Mouse (Mus musculus) spleen, postnatal 4 days (tissue): ENCODE measurements around the gene Lmntd1.

Experiments used
- DNase-seq, 2 experiments: peaks; one replicate each; pipeline ENCODE4 v3.0.0; 2022; ENCODE audit warnings: low spot score in 2 of 2

Gene Lmntd1

DNA sequence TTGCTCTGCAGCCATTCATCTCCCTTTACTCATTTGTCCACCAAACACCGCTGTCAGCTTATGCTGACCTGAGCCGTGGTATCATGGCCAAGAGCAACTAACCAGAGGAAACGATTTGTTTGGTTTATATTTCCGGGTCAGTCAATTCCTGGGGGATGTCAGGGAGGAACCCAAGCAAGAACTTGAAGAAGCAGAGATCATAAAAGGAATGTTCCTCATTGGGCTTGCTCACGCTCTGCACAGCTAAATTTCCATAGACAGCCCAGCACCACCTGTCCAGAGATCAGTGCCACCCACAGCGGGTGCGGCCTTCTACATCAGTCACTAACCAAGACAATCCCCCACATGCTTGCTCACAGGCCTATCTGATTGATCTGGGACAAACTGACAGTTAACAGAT lies at the start of gene Lmntd1:
TSS of gene Lmntd1 (minus strand) at position 101 of the 400 bp plus-strand sequence.
- no peak for DNase-seq

GRCm38 (mm10) chr6:145660943-145661342 lies 46.8 kb upstream of the Lmntd1 start:
- no peak for DNase-seq

DNA sequence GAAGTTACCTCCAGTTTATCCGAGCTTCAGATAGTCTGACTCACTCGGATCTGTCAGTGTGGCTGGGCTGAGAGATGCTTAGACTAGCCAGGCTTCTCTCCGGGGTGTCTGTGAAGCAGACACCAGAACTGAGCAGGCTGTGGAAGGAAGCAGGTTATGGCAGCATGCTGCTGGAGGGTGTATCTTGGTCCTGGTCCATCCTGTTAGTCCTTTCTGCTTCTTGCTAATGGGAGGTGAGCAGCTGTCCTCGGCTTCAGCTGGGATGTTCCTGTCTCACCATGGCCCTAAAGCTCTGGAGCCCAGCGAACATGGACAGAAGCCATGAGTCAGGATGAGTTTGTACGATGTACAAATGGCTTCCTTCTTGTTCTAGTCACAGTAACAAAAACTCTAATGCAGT lies 45.0 kb upstream of the Lmntd1 start:
- no peak for DNase-seq

DNA sequence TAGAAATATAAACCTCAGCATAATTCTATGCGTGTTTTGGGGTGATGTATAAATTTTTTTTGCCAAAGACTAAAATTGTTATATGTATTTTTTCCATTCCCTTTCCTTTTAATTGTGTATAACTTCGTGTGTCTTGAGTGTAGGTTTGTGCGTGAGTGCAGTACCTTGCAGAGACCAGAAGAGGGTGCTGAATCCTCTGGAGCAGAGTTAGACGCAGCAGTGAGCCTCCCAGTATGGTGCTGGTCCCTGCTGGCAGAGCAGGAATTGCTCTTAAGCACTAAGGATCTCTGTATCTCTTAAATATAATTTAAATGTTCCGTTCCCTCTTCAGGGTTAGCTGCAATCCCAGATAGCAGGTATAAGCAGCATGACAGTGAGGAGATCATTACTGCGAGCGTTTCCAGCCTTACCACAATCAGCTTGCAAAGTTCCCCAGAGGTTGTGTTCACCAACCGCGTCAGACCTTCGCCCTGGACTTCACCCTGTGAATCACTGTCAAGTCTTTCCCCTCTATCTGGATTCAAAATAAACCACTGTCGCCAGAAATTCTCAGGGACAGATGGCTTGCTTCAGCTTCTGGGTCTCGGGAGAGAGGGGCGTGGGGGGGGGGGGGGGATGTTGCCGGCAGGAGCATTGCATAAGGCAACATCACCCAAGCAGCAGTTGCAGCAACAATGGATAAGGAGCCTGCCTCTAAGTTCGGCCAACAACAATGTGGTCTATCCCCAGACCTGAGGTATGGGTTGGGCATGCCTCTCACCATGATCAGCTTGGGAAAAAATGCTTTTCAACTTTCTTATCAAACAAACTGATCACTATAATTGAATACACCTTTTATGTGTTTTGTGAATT lies 42.8 kb upstream of the Lmntd1 start:
- DNase-seq, result no peak

DNA sequence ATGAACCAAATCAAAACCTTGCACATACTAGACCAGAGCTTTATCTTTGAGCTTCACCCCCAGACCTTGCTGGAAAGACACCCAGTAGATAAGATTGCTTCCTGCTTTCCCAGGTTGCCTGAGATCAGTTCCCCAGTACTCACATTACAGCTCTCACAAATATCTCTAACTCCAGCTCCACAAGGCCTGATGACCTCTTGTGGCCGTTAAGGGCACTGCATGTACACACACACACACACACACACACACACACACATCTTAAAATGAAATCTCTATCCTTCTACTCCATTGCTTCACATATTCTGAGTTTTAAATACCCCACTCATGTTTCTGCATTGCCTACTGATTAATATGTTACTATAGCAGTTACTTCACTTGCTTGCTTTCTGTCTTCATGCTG lies 41.6 kb upstream of the Lmntd1 start:
- DNase-seq, result no peak

GRCm38 (mm10) chr6:145654062-145654836 lies 40.1 kb upstream of the Lmntd1 start:
- no peak for DNase-seq

- no peak for DNase-seq
Observed at GRCm38 (mm10) chr6:145653626-145654025, 39.5 kb upstream of the Lmntd1 start.

DNA sequence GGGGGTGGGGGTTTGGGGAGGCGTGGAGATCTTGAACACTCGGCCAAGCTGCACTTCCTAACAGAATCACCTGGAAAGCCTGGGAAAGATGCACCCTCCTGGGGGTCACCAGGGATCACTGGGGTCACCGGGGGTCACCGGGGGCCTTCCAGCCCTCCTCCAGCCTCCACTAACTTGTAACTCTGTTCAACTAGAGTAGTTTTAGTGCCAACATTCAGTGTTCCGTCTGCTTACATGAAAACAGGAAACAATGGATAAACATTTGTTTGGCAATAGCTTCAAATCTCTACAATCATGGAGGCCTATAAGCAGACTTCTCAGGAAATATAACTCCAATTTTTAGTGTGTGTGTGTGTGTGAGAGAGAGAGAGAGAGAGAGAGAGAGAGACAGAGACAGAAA lies 38.9 kb upstream of the Lmntd1 start:
- no peak for DNase-seq

DNA sequence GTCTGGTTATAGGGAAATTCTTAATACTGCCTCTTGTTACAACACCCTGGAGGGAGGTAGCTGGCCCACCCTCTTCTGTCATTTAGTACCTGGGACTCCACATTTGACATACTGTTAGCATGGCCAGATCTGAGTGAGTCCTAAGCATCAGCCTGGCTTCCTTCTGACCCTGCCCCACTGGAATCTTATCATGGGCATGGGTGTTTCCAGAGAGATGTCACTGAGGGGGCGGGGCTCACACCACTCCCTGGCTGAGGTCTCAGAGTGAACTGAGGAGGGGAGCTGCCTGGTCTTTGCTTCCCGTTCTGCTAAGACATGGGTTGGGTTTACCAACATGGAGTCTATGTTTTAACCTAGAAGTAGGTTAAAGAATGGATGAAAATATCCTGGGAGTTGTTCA lies 37.9 kb upstream of the Lmntd1 start:
- no peak for DNase-seq

GRCm38 (mm10) chr6:145640971-145641506 lies 26.9 kb upstream of the Lmntd1 start:
- DNase-seq, result no peak

GRCm38 (mm10) chr6:145638248-145638647 lies 24.1 kb upstream of the Lmntd1 start:
- no peak for DNase-seq

DNA sequence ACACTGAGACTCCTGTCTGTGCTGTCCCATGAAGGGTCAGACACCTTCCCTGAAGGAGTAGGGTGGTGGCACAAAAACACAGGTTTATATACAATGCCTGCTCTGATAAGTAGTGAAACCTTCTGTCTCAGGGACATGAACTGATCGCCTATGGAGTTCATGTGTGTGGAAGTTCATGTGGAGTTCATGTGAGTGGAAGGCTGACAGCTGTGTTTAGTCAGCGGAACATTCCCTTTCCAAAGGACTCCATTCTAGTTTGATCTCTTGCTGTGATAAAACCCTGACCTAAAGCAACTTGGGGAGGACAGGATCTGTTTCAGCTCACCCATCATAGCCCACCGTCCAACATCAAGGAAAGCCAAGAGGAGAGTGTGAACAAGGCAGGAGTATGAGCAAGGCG lies 22.6 kb upstream of the Lmntd1 start:
- DNase-seq, result no peak

DNA sequence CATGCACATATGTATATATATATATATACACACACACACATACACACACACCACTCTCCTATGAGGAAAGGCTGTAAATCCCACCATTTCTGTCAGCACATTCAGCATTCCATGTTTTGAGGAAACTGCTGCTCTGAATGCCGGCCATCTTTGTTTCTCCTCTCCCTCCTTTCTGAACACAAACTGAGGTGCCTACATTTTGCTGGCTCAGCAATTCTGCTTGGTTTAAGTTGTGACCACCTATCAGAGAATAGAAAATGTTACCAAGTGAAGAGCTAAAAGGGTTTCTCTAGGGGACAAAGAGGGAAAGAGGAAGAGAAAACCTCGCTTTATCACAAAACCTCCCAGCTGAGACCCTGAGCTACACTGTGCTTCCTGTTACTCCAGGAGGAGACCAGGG lies 20.3 kb upstream of the Lmntd1 start:
- DNase-seq, result no peak

DNA sequence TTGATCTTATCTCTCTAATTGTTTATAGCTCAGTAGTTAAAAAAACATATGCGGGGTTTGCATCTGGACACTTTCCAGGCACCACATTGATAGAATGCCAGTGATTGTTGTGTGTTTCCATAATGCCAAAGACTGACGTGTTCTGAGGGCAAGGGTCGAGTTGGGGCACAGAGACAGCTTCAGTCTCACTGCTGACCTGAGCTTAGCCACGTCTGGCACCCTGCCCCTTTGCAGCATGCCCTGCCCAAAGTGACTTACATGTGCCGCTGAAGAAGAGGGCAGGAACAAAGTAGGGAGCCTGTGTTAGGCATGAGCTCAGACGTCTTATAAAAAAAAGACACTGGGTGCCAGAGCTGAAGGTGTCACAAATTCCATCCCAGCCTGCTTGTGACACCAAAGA lies 16.1 kb upstream of the Lmntd1 start:
- DNase-seq, result no peak

DNA sequence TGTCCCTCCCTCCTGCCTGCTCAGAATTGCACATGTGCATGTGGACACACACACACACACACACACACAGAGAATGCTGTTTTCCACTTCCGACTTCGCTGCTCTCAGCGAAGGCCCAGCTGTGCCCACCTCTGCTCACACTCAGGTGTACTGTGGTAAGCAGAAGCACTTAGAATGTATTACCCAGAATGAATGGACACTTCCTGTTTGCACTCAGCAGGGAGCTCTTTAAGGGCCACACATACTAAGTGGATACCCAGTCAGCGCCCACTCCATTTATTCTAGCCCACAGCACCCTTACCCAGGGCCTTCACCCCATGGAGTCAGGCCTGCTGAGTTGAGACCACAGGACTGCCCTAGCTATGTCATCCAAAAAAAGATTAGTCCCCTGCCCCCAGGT lies 9.0 kb upstream of the Lmntd1 start:
- DNase-seq, result no peak

DNA sequence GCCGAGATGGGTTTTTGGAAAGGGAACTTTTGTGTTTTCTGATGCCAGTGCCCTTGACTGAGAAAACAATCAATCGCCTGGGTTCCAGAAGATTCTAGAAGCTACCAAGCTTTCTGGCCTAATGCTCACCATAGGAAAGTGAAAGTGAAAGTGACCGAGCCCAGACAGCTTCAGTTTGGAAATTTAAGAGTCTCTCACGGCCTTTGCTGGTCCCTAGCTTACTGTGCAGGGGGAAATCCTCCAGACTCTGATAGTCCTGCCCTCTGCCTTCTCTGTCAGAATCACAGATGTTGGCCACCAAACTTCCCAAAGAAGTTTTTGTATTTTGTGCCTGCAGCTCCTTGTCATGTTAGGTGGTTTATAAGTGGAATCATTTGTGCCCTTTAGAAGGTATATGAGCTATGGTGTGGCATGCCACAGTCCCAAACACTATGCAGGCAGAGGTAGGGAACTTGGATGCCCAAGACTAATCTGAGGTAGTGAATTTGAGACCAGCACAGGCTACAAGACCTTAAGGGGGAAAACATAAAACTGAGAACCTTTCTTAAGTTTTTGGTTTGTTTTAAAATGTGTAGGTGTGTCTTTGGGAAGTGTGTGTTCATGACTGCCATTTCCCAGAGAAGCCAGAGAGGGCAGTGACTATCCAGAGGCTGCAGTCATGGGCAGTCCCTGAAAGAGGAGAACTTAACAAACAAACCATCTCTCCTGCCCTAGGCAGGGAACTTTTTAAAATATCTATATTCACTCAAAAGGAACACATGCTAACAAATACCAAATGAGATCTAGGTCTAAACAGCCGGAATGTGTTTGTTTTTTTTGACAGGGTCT lies 2.5 kb upstream of the Lmntd1 start:
- DNase-seq, result no peak

DNA sequence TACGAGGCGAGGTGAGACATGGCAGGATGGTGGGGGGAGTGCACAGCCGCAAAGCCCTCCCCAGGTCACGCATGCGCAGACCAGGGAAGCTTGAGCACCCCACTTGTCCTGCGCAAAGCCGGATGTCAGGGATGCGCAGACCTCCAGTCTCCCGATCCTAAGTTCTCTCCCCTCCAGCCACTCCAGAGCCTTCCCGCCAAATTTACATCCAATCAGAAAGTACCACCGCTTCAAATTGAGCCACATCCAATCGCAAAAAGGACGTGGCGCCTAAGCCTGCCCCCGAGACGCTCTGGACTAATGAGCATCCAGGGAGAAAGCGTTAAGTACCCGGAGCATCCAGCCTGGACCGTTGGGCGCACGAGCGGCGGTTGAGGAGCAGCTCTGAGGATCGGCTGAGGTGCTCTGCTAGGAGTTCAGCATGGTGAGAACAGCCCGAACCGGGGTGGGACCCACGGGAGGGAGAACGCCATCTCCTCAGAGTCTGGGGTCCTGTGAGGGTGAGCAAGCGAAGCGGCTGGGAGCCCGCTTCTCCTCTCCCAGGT lies 1.6 kb upstream of the Lmntd1 start, which contains the start of gene Tuba3b:
TSS of gene Tuba3b (plus strand) at position 92 of the 545 bp plus-strand sequence.
- no peak for DNase-seq

DNA sequence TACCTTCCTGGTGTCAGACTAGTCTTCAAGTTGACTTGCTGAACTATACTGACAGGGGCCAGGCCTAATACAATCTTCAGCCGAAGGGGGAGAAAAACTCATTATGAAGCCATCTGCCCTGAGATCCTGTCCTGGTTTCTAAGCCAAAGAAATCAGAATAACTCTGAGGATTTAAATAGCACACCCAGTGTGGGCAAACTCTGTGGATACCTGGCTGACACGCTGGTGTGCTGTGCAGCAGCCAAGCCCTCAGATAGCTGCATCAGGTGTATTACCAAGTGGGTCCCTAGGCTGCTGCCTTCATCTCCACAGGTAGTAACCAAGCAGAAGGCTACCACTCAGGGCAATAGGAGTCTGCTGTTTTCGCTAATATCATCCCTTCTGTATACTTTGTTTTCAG lies 1.5 kb downstream of the Lmntd1 start:
- DNase-seq, result no peak

GRCm38 (mm10) chr6:145610901-145611300 lies 3.2 kb downstream of the Lmntd1 start:
- DNase-seq, result no peak

- no peak for DNase-seq
Observed at GRCm38 (mm10) chr6:145608693-145609092, 5.4 kb downstream of the Lmntd1 start.

- no peak for DNase-seq
Observed at GRCm38 (mm10) chr6:145607746-145608145, 6.4 kb downstream of the Lmntd1 start.

GRCm38 (mm10) chr6:145605203-145605602 lies 8.9 kb downstream of the Lmntd1 start:
- no peak for DNase-seq
